Mouse (Mus musculus) thymus, adult 2 months (tissue): ENCODE results near the gene Fnip2.

Experiments used
- CTCF ChIP-seq: fragments of 200-500 bp; IDR thresholded peaks from 2 replicates; pipeline ENCODE4 v1.5.1; 2012; ENCODE audit warnings: mild to moderate bottlenecking, control low read depth, low read length, moderate library complexity, borderline replicate concordance; ENCODE audit not compliant: control insufficient read depth, poor library complexity, insufficient read depth; ENCODE audit errors: extremely low read depth
- POLR2A ChIP-seq: fragments of 200-500 bp; IDR thresholded peaks from 2 replicates; pipeline ENCODE4 v1.6.1; 2012; ENCODE audit warnings: mild to moderate bottlenecking, low read length, control low read depth, moderate library complexity; ENCODE audit not compliant: control insufficient read depth, poor library complexity, insufficient read depth; ENCODE audit errors: extremely low read depth

- TF ChIP-seq POLR2A (no peak), CTCF (no peak)
Observed at GRCm38 (mm10) chr3:79537023-79537422, 30.6 kb downstream of the Fnip2 start.
